Mouse (Mus musculus) liver, embryonic 16.5 days (tissue): ENCODE data around the gene Olfr704. TPM values are rescaled to one million over a fixed set of nuclear protein-coding genes. Genes with fewer than 3 reads are reported as not detected.
"Not testable (repeated sequence)": the region's sequence is repeated elsewhere in the genome, so short reads cannot be mapped to it uniquely, and the experiment has no call there.

ENCODE experiments used
- ATAC-seq: fragments of 200-750 bp; cut with Nextera tagmentation; 2 replicates; pipeline ENCODE4 v1.8.0; 2017; ENCODE audit warnings: low read depth, mild to moderate bottlenecking, moderate number of reproducible peaks, moderate library complexity
- H3K27ac ChIP-seq: fragments of 300-500 bp; sonication (generic); 2 replicates; pipeline ENCODE4 v1.5.1; 2014; ENCODE audit warnings: mild to moderate bottlenecking, low read length
- H3K27me3 ChIP-seq: fragments of 300-500 bp; sonication (generic); 2 replicates; pipeline ENCODE4 v1.6.1; 2014; ENCODE audit warnings: low read depth, low read length, mixed read lengths; ENCODE audit not compliant: control insufficient read depth, insufficient read depth
- H3K36me3 ChIP-seq: fragments of 300-500 bp; sonication (generic); 2 replicates; pipeline ENCODE4 v1.6.1; 2014; ENCODE audit warnings: mild to moderate bottlenecking; ENCODE audit not compliant: control insufficient read depth, insufficient read depth
- H3K4me1 ChIP-seq: fragments of 300-500 bp; sonication (generic); 2 replicates; pipeline ENCODE4 v1.6.1; 2014; ENCODE audit warnings: low read depth, low read length, mixed read lengths; ENCODE audit not compliant: control insufficient read depth
- H3K4me2 ChIP-seq: fragments of 300-500 bp; sonication (generic); 2 replicates; pipeline ENCODE4 v1.6.1; 2014; ENCODE audit warnings: low read depth, low read length, mixed read lengths
- H3K4me3 ChIP-seq: fragments of 300-500 bp; sonication (generic); 2 replicates; pipeline ENCODE4 v1.5.1; 2014; ENCODE audit warnings: low read depth, mild to moderate bottlenecking, low read length
- H3K9ac ChIP-seq: fragments of 300-500 bp; sonication (generic); 2 replicates; pipeline ENCODE4 v1.6.1; 2014; ENCODE audit warnings: low read depth, low read length
- H3K9me3 ChIP-seq: fragments of 300-500 bp; sonication (generic); replicated peaks from 2 replicates; pipeline ENCODE4 v1.6.1; 2016; ENCODE audit warnings: low read length; ENCODE audit not compliant: control insufficient read depth
- WGBS: fragments of 180-500 bp; shearing (Covaris S2); extraction: QIAGEN DNeasy Blood & Tissue Kit; methylation state at CpG from one replicate; pipeline ENCODE4 v1.1.7; 2014; ENCODE audit not compliant: insufficient replicate concordance; 5-methylcytosine and 5-hydroxymethylcytosine counted together
- polyA plus RNA-seq: library from polyadenylated mRNA; unstranded; fragments of >200 nt; fragmentation: Nextera tagmentation; extraction: Ambion mirVana; gene quantifications from 2 replicates; pipeline ENCODE4 v1.2.1, GENCODE M21; 2015

The Olfr704 gene
- not detected in 2 replicates for polyA plus RNA-seq

- Histone ChIP-seq H3K4me1 (no peaks in the 10 kb centered on the region), H3K4me2 (no peak within 1 kb of the TSS), H3K36me3 (no peaks in the 10 kb centered on the region), H3K9ac (no peak within 1 kb of the TSS), H3K9me3 (no peaks in the 10 kb centered on the region), H3K27me3 (no peaks in the 10 kb centered on the region), H3K27ac (no peak within 1 kb of the TSS), H3K4me3 (no peak within 1 kb of the TSS)
- ATAC-seq = no peak
Measured at GRCm38 (mm10) chr7:106862885-106863284, at the start of gene Olfr704. TSS of gene Olfr704 (plus strand) at chr7:106863185.

GRCm38 (mm10) chr7:106813829-106814228 lies 49.2 kb upstream of the Olfr704 start, which contains the start of gene Olfr701:
TSS of gene Olfr701 (plus strand) at chr7:106814129.
- no peak within 1 kb of the TSS for H3K4me3 ChIP-seq
- H3K4me2 ChIP-seq = no peak within 1 kb of the TSS
- no peaks in the 10 kb centered on the region for H3K36me3 ChIP-seq
- no peak for ATAC-seq
- WGBS = 35% methylated on average over 2 of the region's 2 CpGs
- no peaks in the 10 kb centered on the region for H3K4me1 ChIP-seq
- H3K27me3 ChIP-seq = no peaks in the 10 kb centered on the region
- H3K9me3 ChIP-seq = no peaks in the 10 kb centered on the region
- no peak within 1 kb of the TSS for H3K9ac ChIP-seq
- no peak within 1 kb of the TSS for H3K27ac ChIP-seq

- no peak overlapping the region for H3K4me3 ChIP-seq
- H3K9me3 ChIP-seq = no peaks in the 10 kb centered on the region
- H3K9ac ChIP-seq = no peak overlapping the region
- H3K4me2 ChIP-seq = no peak overlapping the region
- H3K27me3 ChIP-seq = no peaks in the 10 kb centered on the region
- 18% methylated on average over 2 of the region's 2 CpGs for WGBS
- no peaks in the 10 kb centered on the region for H3K4me1 ChIP-seq
- H3K27ac ChIP-seq = no peak overlapping the region
- ATAC-seq = no peak
- no peaks in the 10 kb centered on the region for H3K36me3 ChIP-seq
Measured at GRCm38 (mm10) chr7:106815775-106816174, 47.2 kb upstream of the Olfr704 start.

- Histone ChIP-seq H3K4me3 (no peak overlapping the region), H3K9me3 (no peaks in the 10 kb centered on the region), H3K27me3 (no peaks in the 10 kb centered on the region), H3K4me2 (no peak overlapping the region), H3K9ac (no peak overlapping the region), H3K36me3 (no peaks in the 10 kb centered on the region), H3K4me1 (no peaks in the 10 kb centered on the region), H3K27ac (no peak overlapping the region)
- ATAC-seq = no peak
Measured at GRCm38 (mm10) chr7:106818414-106818813, 44.6 kb upstream of the Olfr704 start.

GRCm38 (mm10) chr7:106833793-106834192 lies 29.2 kb upstream of the Olfr704 start, which contains the start of gene Olfr702:
TSS of gene Olfr702 (minus strand) at chr7:106833893.
- no peaks in the 10 kb centered on the region for H3K36me3 ChIP-seq
- no peak within 1 kb of the TSS for H3K4me3 ChIP-seq
- H3K27me3 ChIP-seq = no peaks in the 10 kb centered on the region
- H3K4me2 ChIP-seq = no peak within 1 kb of the TSS
- H3K27ac ChIP-seq = no peak within 1 kb of the TSS
- no peak within 1 kb of the TSS for H3K9ac ChIP-seq
- ATAC-seq = no peak
- H3K4me1 ChIP-seq = no peaks in the 10 kb centered on the region
- H3K9me3 ChIP-seq = no peaks in the 10 kb centered on the region

GRCm38 (mm10) chr7:106843060-106843459 lies 19.9 kb upstream of the Olfr704 start, which contains the start of gene Olfr703:
TSS of gene Olfr703 (plus strand) at chr7:106843360.
- Histone ChIP-seq H3K36me3 (no peaks in the 10 kb centered on the region), H3K27ac (no peak within 1 kb of the TSS), H3K9me3 (no peaks in the 10 kb centered on the region), H3K4me2 (no peak within 1 kb of the TSS), H3K4me3 (no peak within 1 kb of the TSS), H3K4me1 (no peaks in the 10 kb centered on the region), H3K27me3 (no peaks in the 10 kb centered on the region), H3K9ac (no peak within 1 kb of the TSS)
- 35% methylated on average over 2 of the region's 2 CpGs for WGBS
- ATAC-seq = no peak

GRCm38 (mm10) chr7:106876791-106877190 lies 13.8 kb downstream of the Olfr704 start, which contains the start of gene Olfr705:
TSS of gene Olfr705 (minus strand) at chr7:106876891.
- H3K27ac ChIP-seq = no peak within 1 kb of the TSS
- ATAC-seq = no peak
- 48% methylated on average over 3 of the region's 3 CpGs for WGBS
- H3K4me2 ChIP-seq = no peak within 1 kb of the TSS
- no peaks in the 10 kb centered on the region for H3K9me3 ChIP-seq
- no peak within 1 kb of the TSS for H3K9ac ChIP-seq
- H3K4me3 ChIP-seq = no peak within 1 kb of the TSS
- H3K36me3 ChIP-seq = no peaks in the 10 kb centered on the region
- H3K27me3 ChIP-seq = no peaks in the 10 kb centered on the region
- no peaks in the 10 kb centered on the region for H3K4me1 ChIP-seq

GRCm38 (mm10) chr7:106888062-106888461 lies 25.1 kb downstream of the Olfr704 start, which contains the start of gene Olfr706:
TSS of gene Olfr706 (minus strand) at chr7:106888162.
- Histone ChIP-seq H3K4me2 (no peak within 1 kb of the TSS), H3K4me1 (no peaks in the 10 kb centered on the region), H3K36me3 (no peaks in the 10 kb centered on the region), H3K27ac (no peak within 1 kb of the TSS), H3K27me3 (no peaks in the 10 kb centered on the region), H3K4me3 (no peak within 1 kb of the TSS), H3K9ac (no peak within 1 kb of the TSS), H3K9me3 (no peaks in the 10 kb centered on the region)
- no peak for ATAC-seq
- WGBS = 44% methylated on average over 2 of the region's 2 CpGs

- H3K27me3 ChIP-seq, H3K36me3 ChIP-seq, H3K4me3 ChIP-seq, H3K9ac ChIP-seq, H3K4me1 ChIP-seq, H3K4me2 ChIP-seq, H3K27ac ChIP-seq, H3K9me3 ChIP-seq, ATAC-seq: not testable (repeated sequence)
- WGBS = 65% methylated on average over 3 of the region's 3 CpGs
Measured at GRCm38 (mm10) chr7:106901141-106901540, 38.2 kb downstream of the Olfr704 start, which contains the start of gene Olfr707. TSS of gene Olfr707 (minus strand) at chr7:106901241.
